8 mouse cellular contexts compared by ENCODE assay signal in the genomic region with DNA sequence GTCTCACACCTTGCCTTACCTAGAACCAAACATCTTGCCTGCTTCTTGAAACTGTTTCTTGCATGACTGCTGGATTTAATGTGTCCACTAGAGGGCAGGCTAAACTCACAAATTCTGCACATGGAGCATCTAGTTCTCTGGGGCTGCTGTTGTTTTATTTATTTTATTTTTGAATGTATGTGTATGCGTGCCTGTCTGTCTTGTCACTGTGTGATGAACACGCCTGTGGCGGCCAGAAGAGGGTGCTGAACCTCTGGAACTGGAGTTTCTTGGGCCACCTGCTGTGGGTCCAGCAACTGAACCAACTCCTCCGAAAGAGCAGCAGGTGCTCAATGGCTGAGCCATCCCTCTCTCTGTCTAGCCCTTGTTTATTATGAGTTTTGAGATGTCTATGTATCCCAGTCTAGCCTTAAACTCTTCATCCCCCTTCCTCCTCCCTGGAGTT. TPM values are rescaled to one million over a fixed set of nuclear protein-coding genes. Genes with fewer than 3 reads are reported as not detected.
DNase-seq lines count a peak whose midpoint lies in the region; ATAC-seq and TF ChIP-seq lines count a peak whose summit lies in the region.

No protein-coding gene starts in this region.

- H3K9ac ChIP-seq in ES-E14 (ENCODE audit: insufficient read depth, low read depth, low read length, poor library complexity, severe bottlenecking): no peak overlapping the region
- H3K9ac ChIP-seq in heart, embryonic 14.5 days (ENCODE audit: low read length): no peak overlapping the region

- no peak overlapping the region for H3K4me3 ChIP-seq in ES-E14 (ENCODE audit: insufficient read depth in 1 of 2, low read depth in 1 of 2, low read length in 2 of 2, poor library complexity in 1 of 2, severe bottlenecking in 1 of 2)
- H3K4me3 ChIP-seq in heart, embryonic 14.5 days (ENCODE audit: control insufficient read depth in 1 of 2, insufficient read depth in 1 of 2, low read depth in 1 of 2, low read length in 2 of 2): no peak overlapping the region

- DNase-seq in CD4-positive, CD25-positive, alpha-beta regulatory T cell, adult 2 months (ENCODE audit: low read depth, low spot score): peak; percentile 91
- DNase-seq in ES-E14 (ENCODE audit: low read depth, low spot score): no peak
- peak; percentile 20 to 70 for DNase-seq in cerebellum, postnatal 36 days
- peak; percentile 70 for DNase-seq in kidney, postnatal 10 days
- peak; percentile 69 for DNase-seq in lung, postnatal 25 days (ENCODE audit: low spot score)
- peak; percentile 78 for DNase-seq in retina, postnatal 7 days (ENCODE audit: low read depth, low spot score)
- DNase-seq in urinary bladder, postnatal 4 days (ENCODE audit: low spot score in 2 of 2): no peak

- H3K4me1 ChIP-seq in ES-E14 (ENCODE audit: control insufficient read depth in 2 of 2, insufficient read depth in 2 of 2, low read length in 2 of 2, poor library complexity in 1 of 2): no peaks in the 10 kb centered on the region
- H3K4me1 ChIP-seq in heart, embryonic 14.5 days (ENCODE audit: control insufficient read depth in 2 of 2, insufficient read depth in 2 of 2, low read length in 2 of 2): no peaks in the 10 kb centered on the region

- peak; percentile 52; the same call in 1 of the 2 replicates for ATAC-seq in heart, embryonic 14.5 days (ENCODE audit: insufficient number of reproducible peaks, insufficient read depth, low FRiP score, low read depth)

- in situ Hi-C loops in ES-E14 (cut with MboI; ENCODE audit: low sequenced_read_pairs in 2 of 2, unreplicated experiment in 2 of 2): loop anchor here (25.0 kb wide), 1 partner anchor 98 kb away; the partner anchor contains the start of gene Ppp1r15b (in 2 of the 2)

- 18% methylated on average over 4 of the region's 4 CpGs for WGBS in heart, embryonic 14.5 days

- no peak overlapping the region for H3K27ac ChIP-seq in ES-E14 (ENCODE audit: insufficient read depth, low read depth, low read length, poor library complexity, severe bottlenecking)
- H3K27ac ChIP-seq in heart, embryonic 14.5 days (replicated peaks in 1 of 2; ENCODE audit: control insufficient read depth in 1 of 2, insufficient read depth in 1 of 2, low read depth in 2 of 2, low read length in 2 of 2): no peak overlapping the region

- H3K9me3 ChIP-seq in ES-E14 (ENCODE audit: control insufficient read depth, insufficient read depth, low read depth, low read length): no peaks in the 10 kb centered on the region
- no peaks in the 10 kb centered on the region for H3K9me3 ChIP-seq in heart, embryonic 14.5 days (ENCODE audit: control insufficient read depth, low read length)

- H3K4me2 ChIP-seq in heart, embryonic 14.5 days (ENCODE audit: low read length): no peak overlapping the region

- H3K27me3 ChIP-seq in heart, embryonic 14.5 days (ENCODE audit: control insufficient read depth, insufficient read depth, low read length): no peaks in the 10 kb centered on the region

- no peaks in the 10 kb centered on the region for H3K36me3 ChIP-seq in ES-E14 (ENCODE audit: control insufficient read depth, insufficient read depth, low read length, poor library complexity, severe bottlenecking)
- H3K36me3 ChIP-seq in heart, embryonic 14.5 days (ENCODE audit: control insufficient read depth, insufficient read depth, low read length): no peaks in the 10 kb centered on the region

TF ChIP-seq in ES-E14, 5 proteins besides CTCF, POLR2A, EP300 and RAD21:
- peak; percentile 78; the same call in 1 of the 2 replicates for TF ChIP-seq ZC3H11A (IDR thresholded peaks at IDR 0.05; ENCODE audit: borderline replicate concordance, low read depth, low read length)
- no peak for TF ChIP-seq CHD2 (IDR thresholded peaks at IDR 0.05; ENCODE audit: low read depth, low read length)
TF ChIP-seq in ES-E14: peak in this region for 1.

RNA-seq across cellular contexts. Expression of gene Pik3c2b, which starts 5.9 kb away (rescaled TPM):
- 3.1 and 4.7 TPM in 2 replicates for total RNA-seq in ES-E14 (2012; rRNA removed)
- 11.4 and 12.8 TPM in 2 replicates for polyA plus RNA-seq in heart, embryonic 14.5 days (2014; fragmentation: Nextera tagmentation; extraction: Ambion mirVana)

RNA-seq across cellular contexts. Expression of gene Mdm4, which starts 9.2 kb away (rescaled TPM):
- 136 and 254 TPM in 2 replicates for total RNA-seq in ES-E14 (2012; rRNA removed)
- polyA plus RNA-seq in heart, embryonic 14.5 days (2014; fragmentation: Nextera tagmentation; extraction: Ambion mirVana): 34.7 and 38.2 TPM in 2 replicates

Comparison
In these comparisons a context has a peak if more than half of its experiments do, and no peak if none do; other contexts are left out.
1. DNase-seq: peak in CD4-positive, CD25-positive, alpha-beta regulatory T cell, adult 2 months (single experiment), cerebellum, postnatal 36 days (2 of 2), kidney, postnatal 10 days (single experiment), lung, postnatal 25 days (single experiment) and retina, postnatal 7 days (single experiment); none in ES-E14 (single experiment) and urinary bladder, postnatal 4 days (0 of 2).